ENCODE assay signal across 29 mouse cellular contexts in the genomic region with DNA sequence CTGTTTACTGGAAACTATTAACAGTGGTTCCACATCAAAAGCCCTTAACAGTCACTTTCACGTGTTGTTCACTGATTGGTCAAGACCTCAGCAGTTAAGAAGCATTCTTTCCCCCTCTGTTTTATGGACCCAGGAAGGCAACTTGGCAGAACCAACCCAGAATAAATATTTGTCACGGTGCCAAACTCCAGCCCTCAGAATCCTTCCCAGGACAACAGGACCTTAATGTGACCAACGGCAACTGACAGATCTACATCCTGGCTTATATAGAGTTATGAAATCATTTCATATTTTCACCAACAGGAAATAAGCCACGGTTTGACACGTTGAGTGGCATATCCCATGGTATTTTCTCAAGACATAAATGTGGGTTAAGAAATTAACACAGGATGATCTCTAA. TPM values are rescaled to one million over a fixed set of nuclear protein-coding genes. Genes with fewer than 3 reads are reported as not detected.
DNase-seq lines count a peak whose midpoint lies in the region; ATAC-seq and TF ChIP-seq lines count a peak whose summit lies in the region.
"Had no signal": no experiment of that assay in that cellular context is flagged by ENCODE, and none has a peak within 500 bp of the region (broad histone marks: within the 10 kb centered on the region; RNA-seq: fewer than 3 reads in every experiment).

No protein-coding gene starts in this region.

- 26% methylated on average over 5 of the region's 5 CpGs for WGBS in kidney, adult 2 months
- 56% methylated on average over 5 of the region's 5 CpGs for WGBS in kidney, embryonic 16.5 days

- ATAC-seq in kidney, embryonic 16.5 days (ENCODE audit: low FRiP score, low TSS enrichment) = no peak
- ATAC-seq: forebrain, embryonic 13.5 days; forebrain, embryonic 16.5 days; hindbrain, postnatal 0 days; inflammation-experienced regulatory T-cells, adult 6 months had no signal

- 0 out of 2 replicates have a peak, but pooled peaks cover 2% of the 10 kb centered on the region for H3K4me1 ChIP-seq in kidney, adult 2 months (ENCODE audit: control insufficient read depth, insufficient read depth, low read length)
- peaks cover 13% of the 10 kb centered on the region for H3K4me1 ChIP-seq in kidney, embryonic 16.5 days (ENCODE audit: insufficient read depth, low read length)
- H3K4me1 ChIP-seq: embryonic facial prominence, embryonic 10.5 days; embryonic facial prominence, embryonic 13.5 days; heart, embryonic 12.5 days; heart, embryonic 15.5 days had no signal

- H3K36me3 ChIP-seq in kidney, adult 2 months (ENCODE audit: control insufficient read depth, insufficient read depth, low read length) = peaks cover 12% of the 10 kb centered on the region
- H3K36me3 ChIP-seq in kidney, embryonic 16.5 days (ENCODE audit: insufficient read depth, low read length) = no peaks in the 10 kb centered on the region
- H3K36me3 ChIP-seq: embryonic facial prominence, embryonic 10.5 days; embryonic facial prominence, embryonic 13.5 days; forebrain, embryonic 10.5 days; heart, embryonic 12.5 days; heart, embryonic 15.5 days had no signal

- peak; percentile 48 for DNase-seq in kidney, adult 2 months
- peak; percentile 4 for DNase-seq in lung, postnatal 25 days (ENCODE audit: low spot score)
- no peak for DNase-seq in lung, postnatal 14 days
- DNase-seq in NIH3T3 (ENCODE audit: low read depth) = peak; percentile 7
- no peak for DNase-seq in adrenal gland, adult 8-10 months
- DNase-seq: adrenal gland, adult 2 months; adrenal gland, postnatal 25 days; cerebellum, adult 11-12 months; cerebellum, adult 8-10 months; cerebellum, postnatal 10 days; cerebellum, postnatal 36 days; embryo, embryonic 11 days; gastrocnemius, postnatal 10 days; gastrocnemius, postnatal 36 days; heart, adult 18-20 months; heart, postnatal 10 days; heart, postnatal 4 days had no signal

- H3K27ac ChIP-seq in kidney, adult 2 months (ENCODE audit: insufficient read depth, low read depth, low read length) = peak overlapping the region; percentile 43
- no peak overlapping the region for H3K27ac ChIP-seq in kidney, embryonic 16.5 days (ENCODE audit: low read length)
- H3K27ac ChIP-seq: embryonic facial prominence, embryonic 10.5 days; embryonic facial prominence, embryonic 13.5 days; forebrain, embryonic 10.5 days; forebrain, embryonic 13.5 days; heart, embryonic 15.5 days; hindbrain, embryonic 14.5 days; hindbrain, postnatal 0 days had no signal

- no peak overlapping the region for H3K4me3 ChIP-seq in kidney, adult 2 months (ENCODE audit: insufficient read depth, low read depth, low read length)
- H3K4me3 ChIP-seq in kidney, embryonic 16.5 days (ENCODE audit: low read length) = no peak overlapping the region
- H3K4me3 ChIP-seq: embryonic facial prominence, embryonic 10.5 days; embryonic facial prominence, embryonic 13.5 days; forebrain, embryonic 10.5 days; forebrain, embryonic 13.5 days; heart, embryonic 12.5 days; heart, embryonic 15.5 days had no signal

- no peak for TF ChIP-seq CTCF in kidney, adult 2 months (conservative IDR thresholded peaks at IDR 0.05; ENCODE audit: insufficient read depth, insufficient read length, low read depth, low read length)

- TF ChIP-seq POLR2A in kidney, adult 2 months (IDR thresholded peaks at IDR 0.05; ENCODE audit: low read depth, low read length) = no peak

- no peak overlapping the region for H3K9ac ChIP-seq in kidney, embryonic 16.5 days (replicated peaks; ENCODE audit: low read length)
- H3K9ac ChIP-seq: embryonic facial prominence, embryonic 13.5 days; forebrain, embryonic 13.5 days; heart, embryonic 12.5 days; heart, embryonic 15.5 days; hindbrain, embryonic 14.5 days had no signal

- H3K4me2 ChIP-seq in kidney, embryonic 16.5 days (replicated peaks; ENCODE audit: low read depth, low read length) = no peak overlapping the region
- H3K4me2 ChIP-seq: embryonic facial prominence, embryonic 13.5 days; forebrain, embryonic 13.5 days; heart, embryonic 12.5 days; heart, embryonic 15.5 days; hindbrain, embryonic 14.5 days had no signal

- no peaks in the 10 kb centered on the region for H3K27me3 ChIP-seq in kidney, adult 2 months (replicated peaks; ENCODE audit: control insufficient read depth, insufficient read depth, low read length)
- no peaks in the 10 kb centered on the region for H3K27me3 ChIP-seq in kidney, embryonic 16.5 days (ENCODE audit: insufficient read depth, low read length)
- H3K27me3 ChIP-seq: embryonic facial prominence, embryonic 13.5 days; forebrain, embryonic 13.5 days; heart, embryonic 12.5 days; heart, embryonic 15.5 days had no signal

- H3K9me3 ChIP-seq in kidney, embryonic 16.5 days (ENCODE audit: low read length) = no peaks in the 10 kb centered on the region
- H3K9me3 ChIP-seq: embryonic facial prominence, embryonic 10.5 days; embryonic facial prominence, embryonic 13.5 days; forebrain, embryonic 10.5 days; forebrain, embryonic 13.5 days; heart, embryonic 12.5 days; heart, embryonic 15.5 days had no signal

RNA-seq across cellular contexts. Expression of a gene that starts 46.6 kb away (rescaled TPM):
- 29.4 and 32.7 TPM in 2 replicates for polyA plus RNA-seq in kidney, adult 2 months (2012; rRNA removed)
- polyA plus RNA-seq in kidney, embryonic 16.5 days (2015; fragmentation: Nextera tagmentation; extraction: Ambion mirVana) = 4.3 and 4.9 TPM in 2 replicates
- 1 to 10 TPM; 7.0 to 9.1 (median 7.3) TPM for total RNA-seq in adrenal gland, adult 8-10 months (2022)

RNA-seq across cellular contexts. Expression of a gene that starts 46.7 kb away (rescaled TPM):
- 57.7 and 78.6 TPM in 2 replicates for polyA plus RNA-seq in kidney, adult 2 months (2012; rRNA removed)
- 4.1 and 4.8 TPM in 2 replicates for polyA plus RNA-seq in kidney, embryonic 16.5 days (2015; fragmentation: Nextera tagmentation; extraction: Ambion mirVana)
- total RNA-seq in adrenal gland, adult 8-10 months (2022) = 1 to 10 TPM; 2.0 to 3.9 (median 2.8) TPM
- total RNA-seq: ES-E14 had no signal

Comparison
In these comparisons a context has a peak if more than half of its experiments do, and no peak if none do; other contexts are left out.
1. DNase-seq: peak in kidney, adult 2 months (single experiment), lung, postnatal 25 days (single experiment) and NIH3T3 (single experiment); none in lung, postnatal 14 days (single experiment) and adrenal gland, adult 8-10 months (single experiment).
2. RNA of a gene that starts 46.7 kb away (polyA plus RNA-seq): 57.7 to 78.6 TPM in kidney, adult 2 months; 4.1 to 4.8 TPM in kidney, embryonic 16.5 days; every median in the first group is over 10 times any median in the second.